Mouse (Mus musculus) spleen, adult 18-20 months (tissue): Measurements from ENCODE around the gene Mapre3.
A peak's percentile ranks its signal among the peaks of the same experiment; 100 is the strongest.

Experiments
- DNase-seq, 2 experiments: peaks; one replicate each; pipeline ENCODE4 v3.0.0; 2022; ENCODE audit warnings: mixed read lengths in 2 of 2

The Mapre3 gene

DNA sequence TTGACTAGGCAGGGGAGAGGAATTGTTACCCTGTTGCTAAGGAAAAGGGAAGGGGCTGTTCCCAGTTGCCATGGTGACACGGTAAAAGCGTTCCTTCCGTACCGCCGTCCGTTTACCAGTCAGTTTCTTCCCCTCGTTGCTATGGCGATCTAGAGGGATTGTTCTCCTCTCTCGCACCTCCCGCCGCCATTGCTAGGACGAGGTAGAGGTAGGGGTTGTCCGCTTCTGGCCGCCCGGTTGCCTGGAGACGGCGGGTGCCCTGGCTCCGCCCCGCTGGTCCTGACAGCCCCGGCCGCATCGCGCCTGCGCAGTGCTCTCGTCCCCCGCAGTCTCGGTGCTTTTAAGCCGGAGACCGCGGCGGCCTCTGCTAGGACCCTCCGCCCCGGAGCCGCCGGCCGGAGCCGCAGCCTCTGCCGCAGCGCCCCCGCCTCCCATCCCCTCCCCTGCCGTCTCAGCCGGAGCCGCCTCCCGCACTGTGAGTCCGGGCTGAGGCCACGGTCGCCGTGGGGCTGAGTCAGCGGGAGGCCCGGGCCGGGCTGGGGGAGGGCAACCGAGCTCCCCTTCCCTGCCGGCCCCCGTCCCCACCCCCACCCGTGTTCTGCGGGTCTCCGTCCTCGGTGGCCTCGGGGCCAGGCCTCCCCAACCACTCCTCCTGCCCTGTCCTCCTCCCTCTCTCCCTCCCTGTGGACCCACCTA, at the start of gene Mapre3:
TSS of gene Mapre3 (plus strand) at position 218 of the 696 bp plus-strand sequence.
- DNase-seq: peak; percentile 82 to 90

DNA sequence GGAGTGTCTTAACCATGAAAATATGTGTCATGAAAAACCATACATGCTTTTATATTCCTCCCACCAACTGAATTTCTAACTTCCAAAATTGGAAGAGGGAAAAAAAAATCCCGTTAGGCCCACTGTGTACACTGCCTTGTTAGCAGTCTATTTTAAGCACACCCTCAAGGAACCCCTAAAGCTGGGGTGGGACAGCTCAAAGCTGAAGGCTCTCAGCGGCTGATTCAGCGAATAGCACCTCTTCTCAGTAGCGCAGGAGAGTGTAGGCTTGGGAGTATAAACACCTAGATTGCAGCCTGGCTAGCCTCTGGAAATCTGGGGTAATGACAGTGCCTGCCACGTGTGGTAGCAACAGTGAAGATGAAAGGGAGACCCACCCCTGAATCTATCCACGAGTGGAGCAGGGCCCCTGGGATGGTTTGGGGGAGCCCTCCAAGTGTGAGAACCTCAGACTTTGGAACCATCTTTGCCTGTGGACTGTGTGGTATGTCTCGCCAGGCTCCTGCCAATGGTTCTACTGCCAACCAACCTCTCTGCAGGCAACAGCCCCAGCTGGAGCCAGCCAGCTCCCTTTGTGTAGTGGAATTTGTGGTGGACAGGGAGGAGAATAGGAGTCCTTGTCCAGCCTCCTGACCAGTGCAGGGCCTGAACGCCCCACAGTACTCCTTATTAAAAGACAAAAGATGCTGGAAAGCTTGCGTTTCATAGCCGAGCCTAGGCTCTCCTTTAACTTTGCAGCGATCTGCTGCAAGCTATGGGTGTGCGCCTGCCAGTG, 48.7 kb upstream of the Mapre3 start:
- DNase-seq: no peak

DNA sequence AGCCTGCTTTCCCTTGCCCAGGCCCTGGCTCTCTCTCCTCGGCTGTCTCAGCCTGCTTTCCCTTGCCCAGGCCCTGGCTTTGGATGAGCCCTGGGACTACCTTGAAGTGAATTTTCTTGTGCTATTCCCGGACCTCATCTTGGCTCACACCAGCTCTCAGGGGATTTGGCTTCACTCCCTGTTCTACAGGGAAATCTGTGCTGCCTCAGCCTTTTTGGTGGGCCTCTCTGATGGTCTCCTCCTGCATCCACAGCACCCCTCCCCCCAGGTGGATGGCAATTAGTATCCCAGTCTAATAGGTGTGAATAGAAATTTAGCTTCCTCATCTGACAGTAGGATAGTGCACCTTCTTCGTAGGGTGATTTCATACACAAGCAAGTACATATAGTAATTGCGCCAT, 46.4 kb upstream of the Mapre3 start:
- no peak for DNase-seq

DNA sequence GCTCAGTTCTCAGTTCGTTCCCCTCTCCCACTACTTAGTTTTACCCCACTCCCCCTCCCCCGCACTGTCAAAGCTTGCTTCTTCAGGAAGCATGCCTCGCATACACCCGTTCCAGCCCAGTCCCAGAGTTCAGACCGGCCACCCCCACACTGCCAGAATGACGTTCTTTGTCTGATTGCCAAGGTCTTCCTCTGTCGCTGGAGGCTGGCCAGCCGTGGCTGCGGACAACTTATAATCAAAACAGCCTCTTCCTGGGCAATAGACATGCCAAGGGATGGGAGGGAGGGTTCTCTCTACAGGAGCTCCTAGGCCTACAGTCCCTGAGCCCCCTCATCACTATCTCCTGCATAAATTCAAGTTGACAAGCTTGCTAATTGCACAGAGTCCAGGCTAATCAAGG, 45.8 kb upstream of the Mapre3 start:
- DNase-seq: peak in 1 of 2 experiments; percentile 9

DNA sequence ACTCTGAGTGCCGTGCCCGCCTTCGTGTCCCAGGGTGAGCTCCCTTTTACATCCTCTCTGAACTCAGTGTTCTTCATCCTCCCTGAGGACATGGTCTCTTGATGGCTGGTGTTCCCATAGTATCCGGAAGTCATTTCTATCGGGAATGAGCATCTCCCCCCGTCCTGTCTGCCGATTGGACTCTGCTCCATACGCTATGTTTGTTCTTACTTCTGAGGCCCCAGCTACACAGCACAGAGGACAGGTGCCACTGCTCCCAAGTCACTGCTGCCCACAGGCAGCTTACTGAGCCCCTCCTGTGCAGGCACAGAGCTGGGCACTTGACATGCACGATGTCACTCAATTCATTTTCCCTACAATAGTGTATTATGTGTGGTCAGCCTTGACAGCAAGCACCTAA, 45.4 kb upstream of the Mapre3 start:
- no peak for DNase-seq

DNA sequence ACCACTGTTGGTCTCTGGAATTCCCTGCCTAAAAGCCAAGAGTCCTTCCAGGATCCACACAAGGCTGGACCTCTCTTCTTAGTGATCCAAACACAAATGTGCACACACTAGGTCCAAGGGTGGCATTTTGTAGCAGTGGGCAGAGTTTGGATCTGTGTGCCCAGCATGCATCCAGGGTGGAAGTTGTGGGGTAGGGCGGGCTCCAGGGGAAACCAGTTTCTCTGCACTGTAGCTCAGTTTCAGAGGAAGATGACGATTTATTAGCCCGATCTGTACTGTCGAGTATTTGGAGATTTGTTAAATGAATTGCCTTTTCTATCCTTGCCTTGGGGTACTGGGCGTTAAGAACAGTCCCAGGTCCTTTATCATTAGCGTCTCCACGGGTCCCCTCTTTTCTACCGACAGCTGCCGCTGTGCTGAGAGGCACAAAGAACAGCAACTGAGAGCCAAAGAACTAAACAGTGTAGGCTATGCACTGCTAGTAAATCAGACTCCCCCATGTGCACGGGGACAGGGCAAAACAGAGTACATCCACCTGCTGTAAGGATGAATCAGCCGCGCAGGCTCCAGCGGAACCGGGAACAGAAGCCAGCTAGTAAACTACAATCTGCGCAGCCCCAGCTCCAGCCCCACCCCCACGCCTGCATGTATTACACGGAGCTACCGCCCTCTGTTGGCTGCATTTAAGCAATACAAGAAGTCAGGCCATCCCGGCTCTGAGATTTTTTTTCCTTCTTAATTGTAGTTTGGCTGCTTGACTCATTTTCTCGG, 39.7 kb upstream of the Mapre3 start:
- DNase-seq: peak; percentile 60 to 78

DNA sequence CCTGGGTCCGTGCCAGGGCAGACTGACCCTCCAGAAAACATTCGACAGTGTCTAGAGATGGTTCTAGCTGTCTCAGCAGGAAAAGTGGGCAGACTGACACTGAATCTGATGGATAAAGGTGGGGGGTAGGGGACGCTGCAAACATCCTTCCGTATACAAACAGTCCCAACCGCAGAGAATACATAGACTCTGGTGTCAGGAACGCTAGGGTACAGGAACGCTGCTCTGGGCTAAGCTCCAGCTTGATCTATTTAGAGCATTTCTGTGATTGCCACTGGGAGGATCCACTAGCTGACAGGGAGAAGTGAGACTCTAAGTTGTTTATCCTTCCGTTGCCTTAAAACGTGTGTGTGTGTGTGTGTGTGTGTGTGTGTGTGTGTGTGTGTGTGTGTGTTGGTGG, 33.7 kb upstream of the Mapre3 start:
- no peak for DNase-seq

DNA sequence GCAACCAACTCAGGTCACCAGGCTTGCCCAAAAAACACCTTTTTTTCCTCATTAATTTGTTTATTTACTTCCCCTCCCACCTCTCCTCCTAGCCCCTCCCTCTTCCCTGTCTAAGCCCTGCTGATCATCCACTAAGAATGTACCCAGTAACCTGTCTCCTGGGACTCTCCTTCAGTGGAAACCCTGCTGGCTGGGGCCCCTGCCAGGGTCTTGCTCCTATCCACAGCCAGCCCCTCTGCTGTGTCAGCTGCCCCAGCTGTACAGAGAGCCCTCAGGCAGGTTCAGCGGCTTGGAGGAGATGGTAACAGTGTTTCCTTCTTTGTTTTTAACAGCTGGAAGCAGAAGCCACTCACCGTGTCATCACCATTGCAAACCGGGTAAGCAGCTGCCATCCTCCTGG, 33.3 kb upstream of the Mapre3 start:
- DNase-seq: no peak

DNA sequence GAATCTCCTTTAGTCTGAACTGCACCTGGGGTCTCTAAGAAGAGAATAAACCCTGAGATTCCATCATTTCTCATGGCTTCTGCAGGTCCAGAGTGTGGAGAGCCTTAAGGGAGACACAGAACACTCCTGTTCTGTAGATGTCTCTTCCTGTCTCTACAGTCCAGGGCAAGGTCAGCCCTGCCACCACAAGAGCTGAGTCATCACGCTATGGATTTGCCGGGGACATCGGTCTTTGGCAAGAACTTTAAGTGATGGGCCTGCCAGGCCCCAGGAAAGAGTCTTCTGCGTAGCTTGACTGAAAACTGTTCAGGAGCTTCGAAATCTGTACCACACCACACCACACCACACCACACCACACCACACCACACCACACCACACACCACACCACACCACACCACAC, 27.1 kb upstream of the Mapre3 start:
- no peak for DNase-seq

DNA sequence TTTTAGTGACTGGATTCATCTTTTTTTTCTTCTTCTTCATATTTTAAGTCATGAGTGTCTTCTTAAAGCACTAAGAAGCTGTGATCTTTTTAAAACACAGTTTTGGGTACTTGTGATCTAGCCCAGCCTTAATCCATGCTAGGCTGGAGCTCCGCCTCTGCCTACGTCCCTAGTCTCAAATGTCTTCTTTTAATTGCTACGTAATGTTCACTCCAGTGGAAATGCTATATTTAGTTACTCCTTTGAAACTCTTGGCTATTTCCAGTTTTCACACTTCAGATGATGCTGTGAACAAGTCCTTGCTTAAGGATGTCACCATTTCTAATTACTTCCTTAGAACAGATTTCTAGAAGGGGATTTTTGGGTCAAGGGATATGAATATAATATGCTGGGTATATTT, 24.4 kb upstream of the Mapre3 start:
- no peak for DNase-seq

DNA sequence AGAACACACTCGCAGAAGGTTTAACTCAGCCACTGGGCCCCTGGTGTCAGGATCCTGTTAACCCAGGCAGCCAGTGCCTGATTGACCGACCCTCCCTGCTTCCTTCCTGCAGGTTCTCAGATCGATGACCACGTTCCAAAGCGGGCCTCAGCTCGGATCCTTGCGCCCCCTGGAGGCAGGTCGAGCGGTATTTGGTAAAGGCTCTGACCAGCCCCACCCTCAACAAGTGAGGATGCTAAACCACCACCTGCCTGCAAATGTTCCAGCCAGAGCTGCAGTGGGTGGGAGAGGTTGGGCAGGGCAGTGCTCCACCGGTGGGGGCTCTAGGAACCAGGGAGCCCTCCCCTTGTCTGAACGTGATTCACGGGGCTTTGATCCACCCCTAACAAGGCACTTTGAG, 18.3 kb upstream of the Mapre3 start:
- DNase-seq: peak; percentile 54 to 77

DNA sequence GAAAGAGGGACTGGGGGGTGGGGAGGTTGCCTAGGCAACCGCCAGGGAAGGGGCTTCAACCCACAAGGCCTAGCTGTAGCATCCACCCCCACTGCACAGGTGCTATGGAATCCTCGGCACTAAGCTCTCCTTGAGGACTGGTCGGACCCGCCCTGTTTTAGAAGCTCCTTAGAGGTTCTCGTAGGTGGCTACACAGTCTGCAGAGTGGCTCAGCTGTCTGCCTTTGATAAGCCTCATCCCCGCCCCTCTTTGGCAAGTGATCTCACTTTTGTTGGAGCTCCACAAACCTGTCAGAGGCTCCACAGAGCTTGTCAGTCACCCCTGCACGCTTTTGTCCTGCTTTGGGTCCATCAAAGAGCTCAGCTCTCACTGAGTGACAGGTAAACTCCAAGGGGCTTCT, 17.0 kb upstream of the Mapre3 start:
- no peak for DNase-seq

DNA sequence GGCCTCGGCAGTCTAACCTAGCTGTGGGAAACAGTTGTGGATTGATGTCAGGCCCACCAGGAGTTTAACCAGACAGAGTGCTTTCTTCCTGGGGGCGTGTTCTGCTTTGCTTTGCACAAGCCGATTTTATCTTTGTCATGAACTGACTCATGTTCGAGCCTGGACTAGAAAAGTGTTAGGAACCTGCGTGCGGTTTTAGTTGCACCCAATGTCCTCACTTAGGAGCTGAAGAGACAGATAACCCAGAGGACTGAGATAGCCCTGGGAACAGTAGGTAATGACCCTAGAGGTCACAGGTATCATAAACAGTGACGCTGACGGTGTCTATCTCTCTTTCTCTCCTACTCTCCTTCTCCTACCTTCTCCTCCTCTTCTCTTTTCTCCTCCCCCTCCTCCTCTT, 16.5 kb upstream of the Mapre3 start:
- DNase-seq: no peak

DNA sequence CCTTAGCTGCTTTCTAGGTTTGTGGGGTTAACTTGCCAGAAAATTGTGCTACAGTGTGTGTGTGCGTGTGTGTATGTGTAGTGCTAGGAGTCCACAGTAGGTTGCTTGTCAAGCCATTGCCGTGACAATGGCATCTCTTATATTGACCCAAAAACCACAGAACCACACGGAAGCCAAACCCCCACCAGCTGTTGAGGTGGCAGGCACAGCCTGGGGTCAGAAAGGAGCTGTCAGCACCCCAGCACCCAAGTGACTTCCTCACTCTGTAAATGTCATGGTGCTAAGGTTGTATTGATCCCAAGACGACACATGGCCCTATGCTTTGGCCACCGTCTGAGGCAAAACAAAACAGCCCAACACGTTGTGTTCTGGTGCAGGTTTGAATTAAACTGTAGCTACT, 15.5 kb upstream of the Mapre3 start:
- no peak for DNase-seq

DNA sequence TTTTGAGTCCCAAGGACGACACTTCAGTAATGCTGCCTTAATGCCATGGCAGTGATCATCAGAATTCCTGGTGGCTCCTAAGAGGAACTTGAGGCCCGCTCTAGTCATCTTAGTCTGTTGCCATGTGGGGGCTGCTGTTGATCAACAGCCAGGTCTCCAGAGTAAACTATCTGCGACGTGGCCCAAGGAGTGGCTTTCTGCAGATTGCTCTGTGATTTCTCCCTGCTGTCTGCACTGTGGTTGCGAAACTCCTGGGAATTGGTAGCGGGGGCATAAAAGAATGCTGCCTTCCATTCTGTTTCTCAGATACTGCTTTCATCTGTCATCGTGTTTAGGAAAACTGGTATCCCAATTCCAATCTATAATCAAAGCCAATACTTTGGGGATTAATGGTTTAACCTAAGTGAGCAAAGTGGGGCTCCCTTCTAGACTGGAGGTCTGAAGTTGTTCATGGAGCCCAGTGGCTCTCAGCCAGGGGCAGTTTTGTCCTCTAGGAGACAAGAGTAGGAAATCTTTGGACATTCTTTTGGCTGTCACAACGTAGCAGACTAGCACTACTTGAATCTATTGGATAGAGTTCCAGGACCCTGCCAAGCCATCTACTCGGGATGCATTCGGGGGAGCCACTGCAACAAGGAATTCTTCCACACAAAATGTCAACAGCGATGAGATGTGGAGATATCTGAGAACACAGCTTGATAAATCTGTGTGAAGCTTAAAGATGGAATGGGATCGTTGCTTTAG, 11.5 kb upstream of the Mapre3 start:
- DNase-seq: no peak

DNA sequence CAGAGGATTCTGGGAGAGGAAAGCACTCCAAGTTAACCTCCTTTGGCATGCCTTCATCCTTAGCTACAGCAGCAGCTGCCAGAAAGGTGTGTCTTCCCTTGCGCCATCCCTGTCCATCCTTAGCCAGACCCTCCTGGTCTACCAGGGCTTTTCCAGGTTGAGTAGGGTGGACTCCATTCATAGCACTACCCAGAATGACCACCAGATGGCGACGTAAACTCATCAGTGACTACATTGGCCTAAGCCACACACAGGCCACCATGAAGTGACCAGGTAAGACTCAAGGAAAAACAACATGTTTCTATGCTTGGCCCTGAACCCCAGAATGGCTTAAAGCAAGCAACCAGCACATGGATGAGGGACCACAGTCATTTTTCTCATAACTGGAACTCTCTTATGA, 8.3 kb upstream of the Mapre3 start:
- DNase-seq: peak; percentile 49 to 85

DNA sequence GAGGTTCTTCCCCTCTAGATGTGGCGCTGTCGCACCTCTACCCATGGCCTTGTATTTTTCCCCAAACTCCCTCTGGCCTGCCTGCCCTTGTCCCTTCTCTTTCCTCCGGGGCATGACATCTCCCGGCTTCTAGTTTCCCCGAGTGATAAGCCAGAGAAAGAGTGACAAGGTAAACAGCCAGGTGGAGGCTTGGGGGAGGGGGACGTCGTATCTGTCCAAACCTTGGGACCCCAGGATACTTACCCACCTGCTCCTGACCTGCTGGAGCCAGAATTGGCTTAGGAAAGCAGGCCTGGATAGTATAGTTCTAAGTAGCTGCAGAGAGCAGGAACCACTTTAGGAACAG, 652 bp downstream of the Mapre3 start:
- DNase-seq: no peak

DNA sequence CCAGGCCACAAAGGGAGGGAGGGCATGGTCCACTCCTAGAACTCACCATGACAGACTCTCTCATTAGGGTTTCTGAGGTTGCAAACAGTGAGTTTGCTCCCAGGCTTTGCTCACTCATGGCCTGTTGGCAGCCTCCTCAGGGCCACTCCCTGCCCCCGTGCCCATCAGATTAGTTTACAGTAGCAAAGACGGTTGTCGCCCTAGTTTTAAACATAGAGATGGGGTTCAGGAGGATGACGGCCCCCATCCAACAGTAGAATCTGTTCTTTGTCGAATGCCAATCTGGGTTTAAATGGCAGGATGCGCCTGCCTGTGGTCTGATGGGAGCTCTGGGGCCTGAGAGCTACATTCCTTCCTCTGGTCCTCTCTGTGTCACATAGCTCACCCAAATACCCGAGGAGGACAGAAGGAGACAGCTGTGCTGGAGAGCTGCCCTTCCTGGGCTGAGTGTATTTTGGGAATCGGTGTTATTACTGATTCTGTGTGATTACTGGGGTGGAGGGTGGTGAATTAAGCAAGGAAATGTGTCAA, 1.9 kb downstream of the Mapre3 start:
- no peak for DNase-seq

DNA sequence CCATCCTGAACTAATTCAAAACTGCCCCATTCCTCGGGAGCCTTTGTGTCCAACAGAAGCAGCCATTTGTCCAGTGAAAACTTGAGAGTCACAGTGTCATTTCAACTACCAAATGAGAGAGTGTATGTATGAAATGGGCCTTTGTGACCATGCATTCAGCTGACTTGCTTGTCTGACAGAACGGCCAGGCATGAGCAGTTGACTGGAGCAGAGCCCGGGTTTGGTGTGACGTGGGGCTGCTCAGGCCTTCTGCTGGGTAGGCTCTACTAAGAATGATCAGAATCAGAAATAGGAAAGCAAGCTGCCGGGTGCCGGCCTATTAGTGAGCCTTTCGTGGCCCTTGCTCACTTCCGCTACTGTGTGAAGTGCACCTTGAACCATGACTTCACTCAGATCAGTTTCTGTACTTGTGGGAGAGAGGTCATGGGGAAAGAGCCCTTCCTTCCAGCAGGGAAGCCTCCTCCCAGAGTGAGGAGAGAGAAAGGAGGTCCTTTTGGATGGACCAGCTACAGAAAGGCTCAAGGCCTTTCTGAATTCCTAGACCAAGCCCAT, 4.4 kb downstream of the Mapre3 start:
- DNase-seq: no peak

DNA sequence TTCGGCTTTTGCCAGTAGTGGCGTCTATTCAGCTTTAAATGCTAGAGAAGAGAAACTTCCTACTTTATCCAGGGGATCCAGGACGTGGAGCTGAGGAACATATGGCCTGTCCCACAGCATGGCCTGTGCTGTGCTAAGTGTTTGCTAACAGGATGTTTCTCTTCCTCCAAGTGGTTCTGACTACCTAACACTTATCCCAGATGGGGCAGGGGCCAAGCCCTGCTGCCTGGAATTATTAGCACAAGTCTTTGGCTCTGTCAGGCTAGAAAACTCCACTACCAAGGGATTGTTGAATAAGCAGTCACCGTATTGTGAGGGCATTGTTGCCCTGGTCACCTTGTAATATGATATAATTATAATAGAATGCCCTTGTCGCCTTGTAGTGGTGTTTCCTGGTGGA, 8.2 kb downstream of the Mapre3 start:
- DNase-seq: no peak

DNA sequence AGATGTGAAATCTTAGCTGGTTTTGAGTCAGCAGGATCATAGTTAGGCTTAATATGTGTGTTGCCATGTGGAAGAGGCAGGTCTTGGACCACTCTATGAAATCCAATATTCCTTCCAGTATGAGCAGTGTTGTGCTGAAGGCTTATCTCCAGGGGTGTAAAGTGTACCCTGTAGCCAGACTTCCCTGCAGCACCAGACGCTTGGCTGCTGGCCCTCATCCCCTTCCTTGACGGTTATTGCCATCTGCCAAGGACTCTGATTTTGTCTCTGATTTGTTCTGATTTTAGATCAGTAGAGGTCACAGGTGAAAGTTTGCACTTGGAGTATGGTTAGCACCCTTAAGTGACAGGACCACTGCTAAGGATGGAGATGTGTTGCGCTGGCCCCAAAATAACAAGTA, 8.7 kb downstream of the Mapre3 start:
- DNase-seq: no peak

DNA sequence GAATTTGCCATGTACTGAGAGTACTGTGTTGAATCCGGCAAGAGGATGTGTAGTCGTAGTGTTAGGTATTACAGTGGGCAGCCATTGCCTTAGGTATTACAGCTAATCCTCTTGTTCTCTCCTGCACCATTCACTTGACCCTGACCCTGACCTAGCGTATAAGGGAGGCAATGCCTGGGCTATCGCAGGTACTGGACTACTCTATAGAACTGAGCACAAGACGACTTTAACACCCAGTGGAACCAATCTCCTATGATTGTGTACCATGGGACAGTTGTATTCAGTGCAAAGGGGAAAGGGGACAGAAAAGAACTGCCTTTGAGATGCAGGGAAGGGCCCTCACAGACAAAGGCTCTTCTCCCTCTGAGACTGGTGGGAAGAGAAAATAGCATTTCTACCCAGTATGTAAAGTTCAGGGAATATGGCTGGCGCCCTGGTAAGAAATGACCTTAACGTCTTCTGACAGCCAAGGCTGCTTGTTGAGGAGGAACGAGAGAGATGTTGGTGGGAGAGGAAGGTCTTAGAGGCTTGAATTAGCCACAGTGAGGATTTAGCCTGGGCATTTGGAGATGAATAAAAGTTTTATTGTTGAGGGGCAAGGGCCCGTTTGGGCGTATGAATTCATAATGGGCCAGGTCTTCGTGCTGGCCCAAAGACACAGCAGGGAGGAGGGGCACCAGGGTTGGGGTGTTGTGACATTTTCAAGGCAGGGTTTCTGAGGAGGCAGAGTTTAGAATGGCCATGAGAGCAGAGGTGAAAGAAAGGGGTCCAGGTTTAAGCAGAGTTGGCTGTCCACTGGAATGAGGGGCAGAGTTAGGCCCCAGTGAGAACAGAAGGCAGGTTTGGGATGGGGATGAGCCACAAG, 9.9 kb downstream of the Mapre3 start:
- no peak for DNase-seq
